Mouse (Mus musculus): ENCODE measurements around the gene Fv1. TPM values are rescaled to one million over a fixed set of nuclear protein-coding genes. Genes with fewer than 3 reads are reported as not detected.

The Fv1 gene
- polyA plus RNA-seq, 1 experiment, result 1.4 TPM

DNA sequence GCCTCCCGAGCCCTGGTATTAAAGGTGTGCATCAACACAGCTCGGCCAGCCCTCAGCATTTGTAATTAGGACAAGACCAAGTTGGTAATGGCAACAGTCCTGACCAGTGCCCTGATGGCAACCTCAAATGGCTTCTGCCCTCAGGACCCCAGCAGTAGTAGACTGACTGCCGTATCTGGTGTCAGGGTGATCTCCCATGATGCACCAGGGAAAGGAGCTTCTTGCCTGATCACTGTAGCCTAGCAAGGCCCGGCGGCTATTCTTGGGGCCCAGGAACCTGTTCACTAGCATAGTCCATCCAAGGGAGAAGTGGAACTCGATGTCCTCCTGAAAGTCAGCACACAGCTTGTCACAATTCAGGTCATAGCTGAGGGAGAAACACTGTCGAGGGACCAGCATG is 13.0 kb downstream of the Fv1 start:
- WGBS, result 95% methylated on average over 7 of the region's 7 CpGs

DNA sequence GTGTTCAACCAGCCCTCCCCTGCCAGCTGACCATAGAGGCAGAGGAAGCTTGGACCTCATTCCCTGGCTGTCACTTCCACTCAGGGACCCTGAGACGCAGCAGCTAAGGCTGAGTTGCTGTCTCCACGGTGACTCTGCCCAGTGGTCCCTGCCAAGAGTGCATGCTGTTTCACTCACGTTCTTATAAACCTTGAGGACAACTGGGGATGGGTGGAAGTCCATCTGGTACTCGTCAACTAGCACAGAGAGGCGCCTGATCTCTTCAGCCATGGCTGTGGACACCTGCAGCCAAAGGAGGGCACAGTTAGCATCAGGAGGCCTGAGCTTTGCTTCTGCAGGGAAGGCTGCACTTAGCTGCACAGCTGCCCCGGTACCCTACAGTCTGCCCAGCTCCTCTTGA is 14.3 kb downstream of the Fv1 start:
- 78% methylated on average over 6 of the region's 6 CpGs for WGBS
- no peak for DNase-seq (ENCODE audit: low read depth, low spot score)

More for the DNA sequence above, 13.0 kb downstream of the Fv1 start:
- no peak for DNase-seq (ENCODE audit: low read depth, low spot score)

- 81% methylated on average over 3 of the region's 3 CpGs for WGBS
Measured at GRCm38 (mm10) chr4:147884138-147884537, 15.4 kb downstream of the Fv1 start.

DNA sequence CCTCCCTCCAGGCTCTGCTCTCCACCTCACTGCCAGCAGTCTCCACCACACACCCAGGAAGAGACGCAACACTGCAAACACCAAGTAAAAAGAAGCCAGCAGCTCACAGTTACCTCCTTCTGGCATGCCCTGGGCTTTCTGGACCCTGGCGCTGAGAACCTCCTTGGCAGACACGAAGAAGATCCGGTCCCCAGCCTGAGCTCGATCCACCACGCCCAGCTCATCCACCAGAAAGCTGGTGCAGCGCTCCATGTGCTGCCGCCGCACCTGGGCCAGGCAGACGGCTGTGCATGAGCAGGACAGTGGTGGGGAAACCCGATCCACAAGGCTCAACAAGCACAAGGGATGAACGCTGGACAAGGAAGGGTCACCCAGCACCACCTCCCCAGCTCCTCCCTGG is 17.4 kb downstream of the Fv1 start:
- WGBS, result 95% methylated on average over 12 of the region's 12 CpGs
- no peak for DNase-seq (ENCODE audit: low read depth, low spot score)

More at GRCm38 (mm10) chr4:147884138-147884537, 15.4 kb downstream of the Fv1 start:
- no peak for DNase-seq (ENCODE audit: low read depth, low spot score)

DNA sequence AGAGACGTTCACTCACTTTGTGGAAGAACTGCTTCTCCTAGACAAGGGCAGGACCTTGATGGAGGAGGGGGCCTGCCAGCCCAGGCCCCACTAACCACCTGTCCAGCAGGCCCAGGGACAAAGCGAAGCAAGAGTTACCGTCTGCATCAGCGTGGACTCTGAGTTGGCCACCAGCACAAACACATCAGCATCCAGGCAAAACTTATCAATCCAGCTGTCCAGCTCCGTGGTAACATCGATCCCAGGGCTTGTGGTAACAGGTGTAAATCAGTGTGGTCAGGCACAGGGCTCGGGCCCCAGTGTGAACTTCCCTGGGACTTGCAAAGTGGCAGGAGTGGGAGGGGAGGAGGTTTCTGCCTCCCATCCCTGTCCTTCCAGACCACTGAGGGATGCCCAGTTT is 18.5 kb downstream of the Fv1 start:
- 93% methylated on average over 7 of the region's 7 CpGs for WGBS
- DNase-seq (ENCODE audit: low read depth, low spot score), result no peak

DNA sequence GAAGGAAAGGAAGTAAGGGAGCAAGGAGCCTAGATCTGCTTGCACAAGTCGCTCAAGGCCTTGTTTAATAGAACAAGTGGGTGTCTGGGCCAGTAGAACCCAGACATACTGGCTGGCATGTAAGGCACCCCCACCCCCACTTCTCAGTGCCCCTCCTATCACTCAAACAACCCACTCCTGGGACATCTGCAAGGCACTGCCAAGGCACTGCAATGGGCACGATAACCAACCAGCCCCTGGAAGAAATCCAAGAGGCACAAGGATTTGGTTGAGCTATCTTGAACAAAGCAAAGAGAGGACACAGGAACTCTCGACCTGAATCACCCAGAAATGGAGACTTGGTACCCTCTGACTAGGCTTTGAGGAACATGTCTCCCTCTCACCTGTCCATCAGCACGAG is 19.5 kb downstream of the Fv1 start:
- DNase-seq (ENCODE audit: low read depth, low spot score), result no peak
- 81% methylated on average over 4 of the region's 4 CpGs for WGBS

DNA sequence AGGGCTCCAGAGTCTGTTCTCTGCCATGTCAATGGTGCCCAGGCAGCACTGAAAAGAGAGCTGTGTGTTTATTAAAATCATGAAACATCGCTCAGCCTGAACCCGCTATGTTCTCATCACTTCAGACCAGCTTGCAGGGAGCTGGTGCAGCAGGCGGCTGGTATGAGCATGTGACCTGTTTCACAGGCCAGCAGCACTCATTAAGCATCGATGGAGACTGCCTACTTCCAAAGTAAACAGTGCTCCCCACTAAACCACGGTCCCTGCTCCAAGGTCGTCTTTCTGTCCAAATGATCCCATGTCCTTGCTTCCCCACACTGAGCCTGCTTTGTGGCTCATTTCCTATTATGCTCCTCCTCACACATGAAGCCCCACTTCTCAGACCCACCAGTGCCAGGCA is 21.6 kb downstream of the Fv1 start:
- WGBS, result 76% methylated on average over 6 of the region's 6 CpGs
- DNase-seq (ENCODE audit: low read depth, low spot score), result no peak

- DNase-seq (ENCODE audit: low read depth, low spot score), result no peak
- WGBS, result 86% methylated on average over 4 of the region's 4 CpGs
Measured at GRCm38 (mm10) chr4:147895815-147896330, 27.1 kb downstream of the Fv1 start.

DNA sequence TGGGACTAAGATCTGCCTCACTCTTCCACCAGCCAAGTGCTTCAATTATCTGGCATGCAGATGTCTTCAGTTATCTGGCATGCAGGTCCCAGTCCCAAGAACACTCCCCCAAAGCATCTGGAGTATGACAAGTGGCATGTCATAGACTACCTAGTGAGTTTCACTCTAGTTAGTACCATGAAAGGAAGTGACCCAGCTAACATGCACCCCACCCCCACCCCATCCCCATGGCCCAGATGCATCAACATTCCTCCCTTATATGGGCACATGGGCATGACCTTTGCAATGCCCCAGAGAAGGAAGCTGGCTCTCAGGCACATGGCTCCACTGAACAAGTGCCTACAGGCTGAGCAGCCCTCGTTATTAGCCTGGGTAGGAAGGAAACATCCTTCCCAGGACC is 27.6 kb downstream of the Fv1 start:
- 56% methylated on average over 1 of the region's 1 CpGs for WGBS
- DNase-seq (ENCODE audit: low read depth, low spot score), result no peak

GRCm38 (mm10) chr4:147897348-147897747 is 28.6 kb downstream of the Fv1 start:
- 86% methylated on average over 3 of the region's 3 CpGs for WGBS
- DNase-seq (ENCODE audit: low read depth, low spot score), result no peak

- 76% methylated on average over 7 of the region's 7 CpGs for WGBS
- DNase-seq (ENCODE audit: low read depth, low spot score), result no peak
Measured at GRCm38 (mm10) chr4:147900452-147900851, 31.7 kb downstream of the Fv1 start.

GRCm38 (mm10) chr4:147902906-147903500 is 34.2 kb downstream of the Fv1 start:
- WGBS, result 58% methylated on average over 12 of the region's 12 CpGs

DNA sequence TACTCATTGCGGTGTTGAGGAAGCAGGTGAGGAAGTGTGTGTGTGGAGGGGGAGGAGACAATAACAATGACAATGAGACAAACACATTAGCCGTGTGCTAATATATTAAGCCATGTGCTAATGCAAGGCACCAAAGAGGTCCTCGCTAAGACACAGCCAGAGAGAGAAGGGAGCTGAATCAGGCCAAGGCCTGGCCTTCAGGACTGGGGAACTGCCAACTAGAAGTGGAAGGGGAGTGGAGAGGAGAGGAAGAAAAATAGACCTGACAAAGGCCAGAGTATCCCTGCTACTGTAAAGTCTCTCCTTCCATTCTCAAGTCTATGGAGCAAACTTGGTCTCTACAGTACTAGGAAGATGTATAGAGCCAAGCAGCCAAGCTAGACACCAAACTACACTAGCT is 34.8 kb downstream of the Fv1 start:
- 36% methylated on average over 3 of the region's 3 CpGs for WGBS
- no peak for DNase-seq (ENCODE audit: low read depth, low spot score)

More at GRCm38 (mm10) chr4:147902906-147903500, 34.2 kb downstream of the Fv1 start:
- no peak for DNase-seq (ENCODE audit: low read depth, low spot score)

GRCm38 (mm10) chr4:147904313-147905089 is 35.7 kb downstream of the Fv1 start, which contains the start of gene Mfn2:
Gene Mfn2 (minus strand): TSS chr4:147904704.
- DNase-seq (ENCODE audit: low read depth, low spot score), result peak; percentile 61
- WGBS, result under 1% methylated on average over 57 of the region's 59 CpGs

GRCm38 (mm10) chr4:147905090-147905659 is 36.4 kb downstream of the Fv1 start:
- DNase-seq (ENCODE audit: low read depth, low spot score), result no peak

GRCm38 (mm10) chr4:147906230-147906629 is 37.5 kb downstream of the Fv1 start:
- 39% methylated on average over 5 of the region's 5 CpGs for WGBS
- DNase-seq (ENCODE audit: low read depth, low spot score), result peak; percentile 55

More at GRCm38 (mm10) chr4:147905090-147905659, 36.4 kb downstream of the Fv1 start:
- WGBS, result 1% methylated on average over 8 of the region's 8 CpGs

GRCm38 (mm10) chr4:147909486-147909885 is 40.7 kb downstream of the Fv1 start:
- WGBS, result 80% methylated on average over 5 of the region's 5 CpGs
- DNase-seq (ENCODE audit: low read depth, low spot score), result no peak

GRCm38 (mm10) chr4:147918459-147919121 is 49.8 kb downstream of the Fv1 start:
- 51% methylated on average over 7 of the region's 7 CpGs for WGBS
- DNase-seq (ENCODE audit: low read depth, low spot score), result no peak
